Mouse (Mus musculus) neural tube, embryonic 11.5 days (tissue): Measurements from ENCODE around the gene Lat. TPM values are rescaled to one million over a fixed set of nuclear protein-coding genes. Genes with fewer than 3 reads are reported as not detected.
"Not testable (repeated sequence)": the region's sequence is repeated elsewhere in the genome, so short reads cannot be mapped to it uniquely, and the experiment has no call there.

Source experiments
- ATAC-seq: fragments of 200-750 bp; cut with Nextera tagmentation; 2 replicates; pipeline ENCODE4 v1.8.0; 2017; ENCODE audit warnings: moderate number of reproducible peaks, mild to moderate bottlenecking, moderate TSS enrichment, moderate library complexity; ENCODE audit not compliant: insufficient read depth, low FRiP score, low TSS enrichment
- DNase-seq: peaks from one replicate; pipeline ENCODE4 v3.0.0-alpha.2; 2015; ENCODE audit warnings: low spot score
- H3K27ac ChIP-seq: fragments of 300-500 bp; sonication (generic); 2 replicates; pipeline ENCODE4 v1.5.1; 2014; ENCODE audit warnings: low read depth, mild to moderate bottlenecking, low read length
- H3K27me3 ChIP-seq: fragments of 300-500 bp; sonication (generic); 2 replicates; pipeline ENCODE4 v1.6.1; 2014; ENCODE audit warnings: mild to moderate bottlenecking, low read length, mixed read lengths; ENCODE audit not compliant: control insufficient read depth, insufficient read depth
- H3K36me3 ChIP-seq: fragments of 300-500 bp; sonication (generic); 2 replicates; pipeline ENCODE4 v1.6.1; 2014; ENCODE audit warnings: mild to moderate bottlenecking, low read length, moderate library complexity, mixed read lengths; ENCODE audit not compliant: control insufficient read depth, insufficient read depth
- H3K4me1 ChIP-seq: fragments of 300-500 bp; sonication (generic); 2 replicates; pipeline ENCODE4 v1.6.1; 2014; ENCODE audit warnings: low read length, mixed read lengths; ENCODE audit not compliant: control insufficient read depth, insufficient read depth
- H3K4me2 ChIP-seq: fragments of 300-500 bp; sonication (generic); 2 replicates; pipeline ENCODE4 v1.6.1; 2014; ENCODE audit warnings: low read depth, mild to moderate bottlenecking, moderate library complexity
- H3K4me3 ChIP-seq: fragments of 300-500 bp; sonication (generic); 2 replicates; pipeline ENCODE4 v1.5.1; 2014; ENCODE audit warnings: low read depth, low read length
- H3K9ac ChIP-seq: fragments of 300-500 bp; sonication (generic); 2 replicates; pipeline ENCODE4 v1.6.1; 2014; ENCODE audit warnings: mild to moderate bottlenecking, low read length
- H3K9me3 ChIP-seq: fragments of 300-500 bp; sonication (generic); 2 replicates; pipeline ENCODE4 v1.6.1; 2016; ENCODE audit warnings: low read length; ENCODE audit not compliant: control insufficient read depth
- WGBS: fragments of 180-500 bp; shearing (Covaris S2); extraction: QIAGEN DNeasy Blood & Tissue Kit; methylation state at CpG from one replicate; pipeline ENCODE4 v1.1.7; 2014; 5-methylcytosine and 5-hydroxymethylcytosine counted together
- polyA plus RNA-seq: library from polyadenylated mRNA; unstranded; fragments of >200 nt; fragmentation: Nextera tagmentation; extraction: Ambion mirVana; gene quantifications from 2 replicates; pipeline ENCODE4 v1.2.1, GENCODE M21; 2014

Gene Lat
- polyA plus RNA-seq: 1.9 and 2.6 TPM in 2 replicates

DNA sequence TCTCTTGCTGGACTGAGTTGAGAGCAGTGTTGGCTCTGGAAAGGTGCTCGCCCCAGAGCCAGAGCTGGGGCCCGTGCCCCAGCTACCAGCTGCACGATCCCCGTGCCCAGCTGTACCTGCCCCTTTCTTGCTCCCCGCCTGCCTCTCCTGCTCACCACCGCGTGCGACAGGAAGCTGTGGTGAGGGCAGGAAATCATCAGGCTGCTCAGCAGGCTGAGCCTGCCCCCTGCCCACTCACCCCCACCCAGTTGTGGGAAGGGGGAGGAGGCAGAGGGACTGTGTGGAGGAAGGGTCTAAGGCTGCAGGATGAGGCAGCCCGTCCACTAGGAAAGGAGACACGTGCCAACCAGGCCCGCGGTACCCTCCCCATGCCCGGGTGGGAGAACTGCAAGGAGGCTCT is at the start of gene Lat:
Gene Lat (minus strand): TSS at position 178 of the 400 bp plus-strand sequence.
- peaks cover 5% of the 10 kb centered on the region for H3K36me3 ChIP-seq

DNA sequence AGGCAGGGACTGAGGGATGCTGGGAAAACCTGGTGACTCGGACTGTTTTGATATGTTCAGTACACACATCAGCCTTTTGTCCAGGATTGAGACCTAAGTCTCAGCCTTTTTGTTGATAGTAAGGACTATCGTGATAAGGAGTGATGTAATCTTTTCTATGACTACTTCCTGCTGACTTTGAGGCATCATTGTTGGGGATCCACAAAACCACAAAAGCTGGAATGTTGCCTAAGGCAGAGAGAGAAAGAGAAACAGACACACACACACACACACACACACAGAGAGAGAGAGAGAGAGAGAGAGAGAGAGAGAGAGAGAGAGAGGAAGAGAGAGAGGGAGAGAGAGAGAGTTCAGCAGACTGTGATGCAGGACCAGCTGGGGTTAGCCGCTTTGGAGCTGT is 49.1 kb upstream of the Lat start:
- no peaks in the 10 kb centered on the region for H3K4me1 ChIP-seq
- WGBS: 80% methylated on average over 3 of the region's 3 CpGs
- no peak for ATAC-seq

More for the DNA sequence above, at the start of gene Lat:
- no peaks in the 10 kb centered on the region for H3K9me3 ChIP-seq
- H3K27me3 ChIP-seq: no peaks in the 10 kb centered on the region
- H3K4me3 ChIP-seq: no peak within 1 kb of the TSS
- no peak for ATAC-seq
- no peak within 1 kb of the TSS for H3K27ac ChIP-seq
- DNase-seq: no peak
- no peak within 1 kb of the TSS for H3K4me2 ChIP-seq
- H3K9ac ChIP-seq: no peak within 1 kb of the TSS
- WGBS: 80% methylated on average over 13 of the region's 13 CpGs
- H3K4me1 ChIP-seq: no peaks in the 10 kb centered on the region

DNA sequence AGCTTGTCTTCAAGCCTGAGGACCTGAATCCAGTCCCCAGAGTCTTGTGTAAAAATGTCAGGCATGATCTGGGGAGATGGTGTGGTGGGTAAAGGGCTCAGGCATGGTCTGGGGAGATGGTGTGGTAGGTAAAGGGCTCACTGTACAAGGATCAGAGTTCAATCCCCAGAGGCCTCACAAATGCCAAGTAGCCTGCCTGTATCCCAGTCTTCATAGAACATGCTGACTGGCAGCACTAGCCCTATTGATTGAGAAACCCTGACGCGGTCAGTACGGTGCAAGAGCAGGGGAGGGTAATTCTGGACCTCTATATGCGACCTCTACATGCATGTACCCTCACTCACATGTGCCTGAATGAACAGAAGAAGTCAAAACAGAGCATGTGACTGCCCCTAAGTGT is 48.2 kb upstream of the Lat start:
- no peak overlapping the region for H3K27ac ChIP-seq
- WGBS: 94% methylated on average over 4 of the region's 4 CpGs

More for the DNA sequence above, 49.1 kb upstream of the Lat start:
- no peak overlapping the region for H3K27ac ChIP-seq
- no peaks in the 10 kb centered on the region for H3K27me3 ChIP-seq
- no peak for DNase-seq
- no peaks in the 10 kb centered on the region for H3K36me3 ChIP-seq
- H3K9me3 ChIP-seq: no peaks in the 10 kb centered on the region
- no peak overlapping the region for H3K4me3 ChIP-seq
- H3K9ac ChIP-seq: no peak overlapping the region
- no peak overlapping the region for H3K4me2 ChIP-seq

DNA sequence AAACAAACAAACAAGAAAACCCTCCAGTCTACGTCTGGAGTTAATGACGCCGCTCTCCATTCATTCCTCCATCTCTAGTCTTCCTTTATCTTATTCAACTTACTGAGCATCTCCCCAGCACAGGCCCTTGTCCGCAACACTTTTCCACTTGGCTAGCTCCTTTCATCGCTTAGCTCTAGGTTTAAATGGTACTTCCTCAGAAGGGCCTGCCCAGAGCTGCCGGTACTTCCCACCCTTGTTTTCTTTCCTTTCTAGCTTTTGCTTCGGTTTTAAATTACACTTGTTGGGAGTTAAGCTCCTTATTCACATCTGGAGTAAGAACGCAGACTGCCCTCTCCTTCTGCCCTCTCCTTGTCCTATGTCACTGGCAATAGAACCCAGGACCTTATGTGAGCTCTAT is 47.7 kb upstream of the Lat start:
- no peaks in the 10 kb centered on the region for H3K4me1 ChIP-seq
- no peaks in the 10 kb centered on the region for H3K36me3 ChIP-seq
- ATAC-seq (no peak), DNase-seq (no peak)
- no peak overlapping the region for H3K27ac ChIP-seq
- H3K27me3 ChIP-seq: no peaks in the 10 kb centered on the region
- WGBS: 35% methylated on average over 8 of the region's 8 CpGs
- no peaks in the 10 kb centered on the region for H3K9me3 ChIP-seq
- no peak overlapping the region for H3K4me3 ChIP-seq
- no peak overlapping the region for H3K4me2 ChIP-seq
- no peak overlapping the region for H3K9ac ChIP-seq

More for the DNA sequence above, 48.2 kb upstream of the Lat start:
- no peak for DNase-seq
- Histone ChIP-seq H3K4me3 (no peak overlapping the region), H3K27me3 (no peaks in the 10 kb centered on the region), H3K36me3 (no peaks in the 10 kb centered on the region), H3K4me2 (no peak overlapping the region), H3K9me3 (no peaks in the 10 kb centered on the region), H3K9ac (no peak overlapping the region), H3K4me1 (no peaks in the 10 kb centered on the region)
- no peak for ATAC-seq

DNA sequence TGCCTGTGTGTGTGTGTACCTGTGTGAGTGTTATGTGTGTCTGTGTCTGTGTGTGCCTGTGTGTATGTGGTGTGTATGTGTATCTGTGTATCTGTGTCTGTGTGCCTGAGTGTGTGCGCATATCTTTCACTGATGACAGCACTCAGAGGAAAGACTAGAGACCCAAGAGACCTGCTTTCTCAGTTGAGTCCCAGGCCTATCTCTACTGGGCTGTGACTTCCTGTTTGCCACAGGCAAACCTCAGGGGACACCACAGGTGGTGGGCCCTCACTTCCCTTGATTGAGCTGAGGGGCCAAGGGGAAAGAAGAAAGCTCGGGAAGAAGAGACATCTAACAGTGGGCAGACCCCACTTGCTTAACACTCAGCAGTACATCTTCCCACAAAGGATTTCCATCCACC is 47.2 kb upstream of the Lat start:
- no peak overlapping the region for H3K4me2 ChIP-seq
- no peak overlapping the region for H3K4me3 ChIP-seq
- no peak for ATAC-seq
- no peaks in the 10 kb centered on the region for H3K4me1 ChIP-seq
- DNase-seq: no peak
- 65% methylated on average over 2 of the region's 2 CpGs for WGBS
- no peaks in the 10 kb centered on the region for H3K36me3 ChIP-seq
- H3K9ac ChIP-seq: no peak overlapping the region
- H3K27me3 ChIP-seq: no peaks in the 10 kb centered on the region
- no peak overlapping the region for H3K27ac ChIP-seq
- no peaks in the 10 kb centered on the region for H3K9me3 ChIP-seq

DNA sequence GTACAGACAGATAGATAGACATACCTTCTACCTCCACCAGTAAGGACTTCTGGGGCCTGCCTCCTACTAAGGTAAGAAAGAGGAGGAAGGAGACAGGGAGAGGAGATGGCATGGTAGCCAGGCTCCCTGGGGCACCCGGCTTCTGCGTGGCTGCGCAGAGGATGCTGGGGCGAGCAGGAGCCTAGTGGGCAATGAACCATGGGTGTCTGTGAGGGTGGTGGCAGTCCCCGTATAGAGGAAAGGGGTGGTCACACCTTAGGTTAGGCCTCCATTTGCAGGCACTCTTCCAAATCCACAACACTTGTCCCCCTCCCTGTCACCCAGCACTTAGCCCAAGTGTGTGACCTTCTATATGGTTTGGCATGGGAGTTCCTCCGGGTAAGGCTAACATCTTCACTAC is 45.4 kb upstream of the Lat start, which contains the start of gene Cd19:
Gene Cd19 (minus strand): TSS at position 165 of the 400 bp plus-strand sequence.
- Histone ChIP-seq H3K9ac (no peak within 1 kb of the TSS), H3K9me3 (no peaks in the 10 kb centered on the region), H3K27ac (no peak within 1 kb of the TSS), H3K27me3 (no peaks in the 10 kb centered on the region), H3K4me1 (no peaks in the 10 kb centered on the region), H3K36me3 (no peaks in the 10 kb centered on the region), H3K4me2 (no peak within 1 kb of the TSS), H3K4me3 (no peak within 1 kb of the TSS)
- ATAC-seq (no peak), DNase-seq (no peak)
- WGBS: 88% methylated on average over 6 of the region's 6 CpGs

DNA sequence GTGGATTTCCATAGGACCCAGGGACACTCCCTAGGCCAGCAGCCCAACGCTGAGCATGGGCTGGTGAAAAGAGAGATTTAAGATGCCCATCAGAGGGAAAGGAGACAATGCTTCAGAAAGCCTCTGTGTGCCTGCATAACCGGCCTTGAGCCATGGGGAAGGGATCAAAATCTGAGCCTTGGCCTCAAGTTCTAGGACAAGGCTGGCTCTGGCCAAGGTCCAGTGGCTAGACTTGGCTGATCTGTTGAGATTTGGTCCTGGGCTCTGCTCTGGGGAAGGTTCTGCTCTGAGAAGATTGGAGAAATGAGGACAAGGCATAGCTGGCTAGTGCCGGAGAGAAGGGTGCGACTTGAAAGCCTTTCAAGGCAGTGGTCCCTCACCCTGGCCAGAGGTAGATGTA is 41.7 kb upstream of the Lat start:
- no peaks in the 10 kb centered on the region for H3K36me3 ChIP-seq
- no peaks in the 10 kb centered on the region for H3K4me1 ChIP-seq
- ATAC-seq (no peak), DNase-seq (no peak)
- H3K9ac ChIP-seq: no peak overlapping the region
- 88% methylated on average over 4 of the region's 4 CpGs for WGBS
- no peak overlapping the region for H3K4me3 ChIP-seq
- no peak overlapping the region for H3K27ac ChIP-seq
- no peak overlapping the region for H3K4me2 ChIP-seq
- H3K27me3 ChIP-seq: no peaks in the 10 kb centered on the region
- no peaks in the 10 kb centered on the region for H3K9me3 ChIP-seq

DNA sequence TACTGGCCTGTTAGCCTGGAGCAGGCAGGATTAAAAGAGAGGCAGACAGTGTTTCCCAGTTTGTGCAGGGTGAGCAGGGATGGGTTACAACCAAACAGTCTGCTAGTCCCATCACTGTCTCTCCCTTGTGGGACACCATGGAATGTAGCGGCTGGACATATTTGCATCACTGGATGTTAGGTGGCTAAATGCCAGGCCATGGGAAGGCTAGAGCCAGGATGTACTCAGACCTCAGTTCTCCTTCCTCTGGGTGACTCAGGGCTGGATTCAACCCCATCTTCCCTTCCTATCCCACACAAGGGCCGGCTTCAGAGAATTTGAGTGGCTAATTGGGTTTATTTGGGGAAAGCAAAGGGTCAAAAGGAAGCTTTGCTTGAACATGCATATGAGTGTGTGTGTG is 39.3 kb upstream of the Lat start:
- Histone ChIP-seq H3K27ac (no peak overlapping the region), H3K4me1 (no peaks in the 10 kb centered on the region), H3K4me2 (no peak overlapping the region), H3K9ac (no peak overlapping the region), H3K9me3 (no peaks in the 10 kb centered on the region), H3K27me3 (no peaks in the 10 kb centered on the region), H3K4me3 (no peak overlapping the region), H3K36me3 (no peaks in the 10 kb centered on the region)
- ATAC-seq (no peak), DNase-seq (no peak)
- 82% methylated on average over 2 of the region's 2 CpGs for WGBS

DNA sequence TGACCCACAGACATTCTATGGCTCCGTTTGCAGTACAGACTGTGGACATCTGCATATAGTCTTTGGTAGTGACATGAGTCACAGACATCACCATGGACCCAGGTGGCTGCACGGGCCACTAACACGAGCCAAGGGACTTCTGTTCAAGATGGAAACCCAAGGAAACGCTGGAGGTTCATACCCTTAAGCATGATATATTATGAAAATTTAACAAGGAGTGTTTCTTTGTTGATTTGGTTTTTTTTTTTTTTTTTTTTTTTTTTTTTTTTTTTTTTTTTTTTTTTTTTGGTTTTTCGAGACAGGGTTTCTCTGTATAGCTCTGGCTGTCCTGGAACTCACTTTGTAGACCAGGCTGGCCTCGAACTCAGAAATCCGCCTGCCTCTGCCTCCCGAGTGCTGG is 33.1 kb upstream of the Lat start:
- not testable (repeated sequence) for H3K27ac ChIP-seq, H3K4me1 ChIP-seq, H3K9me3 ChIP-seq, DNase-seq, ATAC-seq, H3K9ac ChIP-seq, H3K36me3 ChIP-seq, H3K4me2 ChIP-seq, H3K27me3 ChIP-seq, H3K4me3 ChIP-seq
- 84% methylated on average over 6 of the region's 8 CpGs for WGBS
